Mouse (Mus musculus) thymus, postnatal 14 days (tissue): ENCODE measurements around the gene Hnrnpk.
A peak's percentile ranks its signal among the peaks of the same experiment; 100 is the strongest.
"Not testable (repeated sequence)": the region's sequence is repeated elsewhere in the genome, so short reads cannot be mapped to it uniquely, and the experiment has no call there.

Experiments
- DNase-seq: peaks from one replicate; pipeline ENCODE4 v3.0.0; 2021

Gene Hnrnpk

DNA sequence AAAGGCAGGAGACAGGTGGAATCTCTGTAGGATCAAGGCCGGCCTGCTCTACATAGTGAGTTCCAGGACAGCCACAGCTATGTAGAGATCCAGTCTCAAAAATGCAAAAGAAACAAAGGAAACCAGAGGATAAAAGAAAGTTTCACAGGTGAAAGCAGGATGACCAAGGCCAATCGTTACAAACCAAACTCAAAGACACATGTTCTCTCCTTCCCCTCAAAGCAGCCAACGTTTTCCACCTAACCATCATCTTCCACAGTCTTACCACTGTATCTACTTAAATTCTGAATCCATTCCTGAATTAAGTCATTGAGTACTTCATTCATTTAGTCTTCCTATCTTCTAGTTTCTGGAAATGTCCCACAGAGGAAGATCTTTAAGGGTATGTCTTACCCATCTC is 14.8 kb downstream of the Hnrnpk start:
- no peak for DNase-seq

DNA sequence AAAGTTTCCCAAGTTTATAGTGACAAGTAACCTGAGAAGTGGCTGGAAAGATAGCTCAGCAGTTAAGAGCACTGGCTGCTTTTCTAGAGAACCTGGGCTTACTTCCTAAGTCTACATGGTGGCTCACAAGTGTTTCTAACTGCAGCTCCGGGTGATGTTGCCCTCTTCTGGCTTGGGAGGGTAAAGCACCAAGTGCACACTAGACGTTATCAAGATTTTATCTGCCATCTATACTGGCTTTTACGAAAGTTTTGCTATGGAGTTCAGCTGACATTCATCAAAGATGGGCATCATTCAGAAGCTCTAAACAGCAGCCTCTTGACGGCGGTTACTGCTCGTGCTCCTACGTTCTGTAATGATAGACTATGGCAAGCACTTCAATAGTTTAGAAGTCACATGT is 15.2 kb downstream of the Hnrnpk start:
- peak; percentile 87 for DNase-seq

DNA sequence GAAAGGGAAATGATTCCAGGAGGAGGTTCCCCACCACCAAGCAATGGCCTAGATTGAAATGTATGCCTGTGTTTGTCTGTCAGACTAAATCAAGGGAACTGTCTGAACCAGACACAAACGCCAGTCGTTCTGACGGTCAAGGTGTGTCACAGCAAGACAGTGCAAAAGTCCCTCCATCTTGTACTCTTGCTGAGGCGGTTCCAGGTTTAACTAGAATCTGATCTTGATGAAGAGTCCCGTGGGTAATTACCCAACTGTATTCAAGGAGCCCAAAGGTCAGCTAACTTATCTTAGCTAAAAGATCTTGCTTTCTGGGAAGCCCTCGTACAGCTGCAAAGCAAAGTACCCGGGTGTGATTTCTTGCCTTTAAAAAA is 17.6 kb downstream of the Hnrnpk start:
- DNase-seq, result no peak

DNA sequence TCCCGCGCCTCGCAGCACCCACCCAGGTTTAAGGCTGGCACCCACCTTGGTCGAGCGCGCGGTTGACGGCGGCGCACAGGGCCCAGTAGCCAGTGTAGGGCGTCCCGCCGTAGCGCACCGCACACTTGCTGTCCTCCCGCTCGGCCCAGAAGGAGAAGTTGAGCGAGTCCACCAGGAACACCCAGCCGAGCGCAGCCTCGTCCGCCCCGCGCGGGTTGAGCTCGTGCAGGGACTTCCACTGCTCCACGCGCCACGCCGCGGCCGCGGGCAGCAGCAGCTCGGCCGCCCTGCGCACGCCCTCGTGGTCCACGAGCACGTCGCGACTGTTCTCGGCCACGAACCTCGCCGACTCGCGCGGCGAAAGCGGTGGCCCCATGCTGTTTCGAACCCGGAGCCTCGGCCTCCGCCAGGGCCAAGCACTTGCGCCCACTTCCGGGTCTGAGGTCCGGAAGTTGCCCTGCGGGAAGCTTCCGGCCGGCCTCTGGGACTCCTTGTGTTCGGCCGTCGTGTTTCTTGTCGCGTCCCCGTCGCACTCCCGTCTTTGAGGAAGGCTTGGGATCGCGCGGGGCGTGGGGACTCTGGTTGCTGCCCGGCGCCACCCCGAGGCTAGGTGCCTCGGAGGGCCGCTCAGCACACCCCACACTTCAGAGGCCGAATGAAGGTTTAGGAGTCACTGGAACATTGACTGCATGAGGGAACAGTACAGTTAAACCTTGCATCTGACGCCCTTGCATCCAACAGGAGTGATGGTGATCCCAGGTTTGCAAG is 18.2 kb downstream of the Hnrnpk start, which contains the start of gene 2210016F16Rik:
2210016F16Rik (minus strand) TSS at position 447 of the 768 bp plus-strand sequence.
- peak; percentile 72 for DNase-seq

DNA sequence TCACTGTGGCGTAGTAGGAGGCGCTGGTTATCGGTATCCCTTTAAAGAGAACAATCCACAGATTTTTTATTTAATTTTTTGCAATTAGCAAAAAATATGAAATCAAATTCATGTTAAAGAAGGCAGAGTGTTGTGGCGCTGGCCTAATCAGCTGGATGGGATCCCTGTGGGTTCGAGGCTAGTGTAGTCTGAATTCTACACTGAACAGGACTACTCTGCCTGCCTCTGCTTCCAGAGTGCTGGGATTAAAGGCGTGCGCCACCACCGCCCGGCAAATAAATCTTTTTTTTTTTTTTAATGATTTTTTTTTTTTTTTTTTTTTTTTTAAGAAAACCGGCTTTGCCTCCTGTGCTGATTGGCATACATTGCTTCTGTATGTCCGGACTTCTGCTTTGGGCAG is 18.8 kb downstream of the Hnrnpk start:
- no peak for DNase-seq

DNA sequence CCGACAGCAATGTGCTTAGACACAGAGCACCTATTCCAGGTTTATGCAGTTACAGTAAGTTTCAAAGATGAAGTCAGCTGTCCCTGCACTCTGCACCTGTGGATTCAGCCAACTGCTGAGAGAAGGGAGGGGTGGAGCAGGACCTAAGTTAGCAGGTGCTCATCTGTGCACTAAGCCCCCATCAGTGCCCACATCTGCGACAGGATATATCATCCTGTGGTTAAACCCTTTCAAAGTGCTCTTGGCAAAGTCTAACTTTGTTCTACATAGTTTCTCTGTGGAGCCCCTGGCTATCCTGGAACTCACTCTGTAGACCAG is 30.0 kb downstream of the Hnrnpk start:
- peak; percentile 66 for DNase-seq

DNA sequence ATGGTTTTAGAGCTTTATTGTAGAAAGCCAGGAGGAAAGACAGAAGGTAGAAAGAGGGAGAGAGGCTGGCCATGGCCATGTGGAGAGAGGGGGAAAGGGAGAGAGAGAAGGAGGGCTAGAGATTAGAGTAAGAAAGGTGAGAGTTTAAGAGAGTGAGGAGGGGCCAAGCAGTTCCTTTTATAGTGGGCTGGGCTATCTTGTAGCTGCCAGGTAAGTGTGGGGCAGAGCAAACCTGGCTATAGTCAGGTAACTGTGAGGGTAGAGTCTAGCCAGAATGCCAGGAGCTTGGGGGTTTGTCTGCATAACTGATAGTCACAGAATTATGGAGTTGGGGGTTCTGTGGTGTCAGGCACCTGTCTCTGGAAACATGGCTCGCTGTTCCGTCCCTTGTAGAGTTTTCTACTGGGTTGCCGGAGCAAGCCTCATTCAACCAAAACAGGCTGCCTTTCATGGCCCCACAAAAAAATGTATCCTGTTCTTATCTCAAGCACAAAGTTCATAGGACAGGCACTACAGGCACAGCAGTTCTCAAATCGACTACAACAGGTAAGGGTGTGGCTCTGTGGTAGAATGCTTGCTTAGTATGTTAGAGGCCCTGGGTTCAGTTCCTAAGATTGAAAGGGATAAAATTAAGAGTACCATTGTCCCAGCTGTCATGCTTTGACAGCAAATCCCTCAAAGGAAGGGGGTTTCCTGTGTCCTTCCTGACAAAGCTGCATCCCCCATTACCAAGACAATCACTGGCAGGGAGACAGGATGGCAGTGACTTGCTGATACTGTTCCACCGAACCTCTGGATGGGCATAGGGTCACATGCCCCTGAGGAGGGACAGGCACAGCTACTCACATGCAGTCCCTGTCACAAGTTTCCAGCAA is 30.6 kb downstream of the Hnrnpk start:
- DNase-seq, result no peak

DNA sequence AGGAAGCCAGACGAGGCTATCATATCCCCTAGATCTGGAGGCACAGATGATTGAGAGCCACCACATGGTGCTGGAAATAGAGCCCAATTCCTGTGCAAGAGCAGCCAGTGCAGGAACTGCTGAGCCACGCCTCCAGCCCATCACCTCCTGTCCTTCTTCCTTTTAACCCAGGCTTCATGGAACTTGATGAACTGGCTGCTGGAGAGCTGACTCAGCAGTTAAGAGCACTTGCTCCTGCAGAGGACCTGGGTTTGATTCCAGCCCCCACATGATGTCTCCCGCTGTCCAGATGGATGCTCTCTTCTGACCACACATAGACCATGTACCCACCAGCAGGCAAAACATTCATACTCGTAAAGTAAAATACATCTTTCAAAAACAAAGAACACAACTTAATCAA is 34.3 kb downstream of the Hnrnpk start:
- DNase-seq, result no peak

DNA sequence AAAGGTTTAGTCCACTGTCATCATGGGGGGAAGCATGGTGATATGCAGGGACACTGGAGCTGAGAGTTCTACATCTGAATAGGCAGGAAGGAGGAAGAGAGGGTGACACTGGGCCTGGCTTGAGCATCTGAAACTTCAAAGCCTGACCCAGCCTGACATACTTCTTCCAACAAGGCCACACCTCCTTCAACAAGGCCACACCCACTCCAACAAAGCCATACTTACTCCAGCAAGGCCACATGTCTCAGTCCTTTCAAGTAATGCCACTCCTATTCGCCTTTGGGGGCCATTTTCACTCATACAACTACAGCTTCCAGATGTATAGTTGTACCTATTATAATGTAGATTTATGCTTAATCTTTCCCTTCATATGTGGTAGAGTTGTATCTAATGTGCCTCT is 35.5 kb downstream of the Hnrnpk start:
- DNase-seq, result no peak

DNA sequence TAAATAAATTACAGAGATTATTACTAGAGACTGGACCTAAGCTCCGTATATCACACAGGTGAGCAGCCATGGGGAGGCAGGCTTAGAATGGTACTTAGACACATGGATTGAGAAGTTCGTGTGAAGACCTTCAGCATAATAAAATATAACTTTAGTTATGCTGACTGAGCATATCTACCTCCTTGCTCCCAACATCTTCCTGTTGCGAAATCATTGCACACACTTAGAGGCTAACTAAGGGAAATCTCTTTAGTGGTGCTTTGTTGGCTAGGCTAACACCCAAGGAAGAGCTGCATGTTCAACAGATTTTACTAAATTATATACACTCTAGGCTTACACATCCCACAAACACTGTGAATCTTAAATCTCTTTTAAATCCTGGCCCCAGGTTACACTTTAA is 36.8 kb downstream of the Hnrnpk start:
- DNase-seq, result no peak

DNA sequence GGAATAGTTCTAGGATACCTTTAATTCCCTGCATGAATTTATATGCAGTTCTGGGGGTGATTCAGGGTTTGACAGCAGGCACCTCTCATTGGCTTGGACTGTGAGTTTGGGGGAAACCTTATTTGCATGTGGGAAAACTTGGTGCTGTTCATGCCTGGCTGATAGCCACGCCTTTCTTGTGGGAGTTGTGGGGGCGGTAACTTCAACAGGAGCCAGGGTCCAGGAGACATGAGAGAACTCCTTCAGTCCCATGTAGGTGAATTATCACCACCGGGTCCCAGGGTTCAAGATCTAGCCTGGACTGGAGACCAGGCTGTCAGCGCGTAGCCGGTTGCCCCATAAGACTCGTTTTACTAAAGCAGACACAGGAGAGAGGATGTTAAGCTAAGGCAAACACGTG is 38.0 kb downstream of the Hnrnpk start:
- not testable (repeated sequence) for DNase-seq

DNA sequence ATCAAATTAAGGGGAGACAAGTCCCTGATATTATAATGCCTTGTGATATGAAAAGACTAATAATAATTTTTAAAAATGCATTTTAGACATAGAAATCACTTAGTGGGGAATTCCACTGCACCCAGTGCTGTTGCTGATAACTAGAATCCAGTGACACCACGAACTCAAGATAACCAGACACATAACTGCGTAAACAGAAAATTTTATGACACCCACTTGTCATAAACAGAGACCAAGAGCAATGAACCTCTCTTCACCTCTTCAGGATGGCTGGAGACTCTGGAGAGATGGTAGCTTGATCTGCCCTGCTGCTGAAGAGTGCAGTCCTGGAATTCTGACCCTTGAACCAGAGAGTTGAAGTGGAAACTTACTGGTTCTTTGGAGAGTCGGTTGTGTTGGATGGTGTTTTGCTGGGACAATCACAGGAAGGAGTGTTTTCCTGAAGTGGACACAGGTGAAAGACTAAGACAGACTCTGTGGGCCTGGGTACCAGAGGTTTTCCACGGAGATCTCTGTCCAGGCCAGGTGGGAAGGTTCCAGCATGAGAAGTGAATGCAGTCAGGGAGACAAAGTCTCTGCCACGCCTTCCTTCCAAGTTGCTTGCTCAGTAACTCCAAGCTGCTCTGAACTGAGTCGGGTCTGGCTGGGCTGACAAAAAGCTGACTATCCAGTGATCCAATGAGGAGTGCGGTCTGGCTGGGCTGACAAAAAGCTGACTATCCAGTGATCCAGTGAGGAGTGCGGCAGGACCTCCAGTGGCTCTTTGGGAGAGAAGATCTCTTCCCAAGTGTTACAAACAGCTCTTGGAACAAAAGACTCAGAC is 38.6 kb downstream of the Hnrnpk start:
- DNase-seq, result no peak

DNA sequence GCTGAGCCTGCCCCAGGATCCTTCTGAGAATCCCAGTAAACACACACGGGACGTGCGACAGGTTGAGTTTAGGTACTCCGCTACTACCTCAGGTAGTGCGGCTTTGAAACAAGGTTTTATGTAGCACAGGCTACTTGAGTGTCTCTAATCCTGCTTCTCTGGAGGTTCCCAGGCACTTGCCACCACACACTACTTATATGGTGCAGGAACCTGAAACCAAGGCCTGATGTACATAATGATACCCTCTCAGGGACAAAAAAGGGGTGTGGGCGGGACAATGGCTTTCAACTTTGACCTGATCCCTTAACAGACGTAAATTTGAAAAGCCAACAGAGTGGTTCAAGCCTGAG is 43.9 kb downstream of the Hnrnpk start:
- DNase-seq, result no peak

DNA sequence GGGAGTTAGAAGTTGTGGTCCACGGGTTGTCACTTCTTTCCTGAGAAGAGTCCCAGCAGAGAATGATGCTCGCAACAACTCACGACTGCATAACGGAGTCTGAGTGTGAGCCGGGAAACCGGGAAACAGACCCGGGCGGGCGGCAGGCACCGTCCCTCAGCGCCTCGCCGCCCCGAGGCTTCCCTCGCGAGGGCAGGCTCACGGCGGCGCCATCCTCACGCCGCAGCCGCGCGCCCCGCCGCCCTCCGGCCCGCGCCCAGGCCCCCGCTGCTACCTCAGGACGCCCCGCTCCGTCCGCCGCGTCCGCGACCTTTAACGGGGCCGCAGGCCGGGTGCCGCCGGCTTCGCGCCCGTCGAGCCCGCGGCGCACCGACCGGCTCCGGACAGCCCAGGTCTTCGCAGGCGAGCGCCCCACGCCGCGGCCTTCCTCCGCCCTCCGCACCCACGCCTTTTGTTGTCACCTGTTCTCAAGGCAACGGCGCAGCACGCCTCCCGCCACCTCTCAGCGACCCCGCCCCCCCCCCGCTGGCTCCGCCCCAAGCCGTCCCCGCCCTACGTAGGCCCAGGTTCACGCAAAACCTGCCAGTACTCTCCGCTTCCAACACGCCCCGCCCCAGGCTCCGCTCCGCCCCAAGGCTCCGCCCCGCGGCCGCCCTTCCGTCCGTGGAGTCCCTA is 44.4 kb downstream of the Hnrnpk start, which contains the start of gene Kif27:
Kif27 (minus strand) TSS at position 494 of the 675 bp plus-strand sequence.
- DNase-seq, result peak; percentile 93

DNA sequence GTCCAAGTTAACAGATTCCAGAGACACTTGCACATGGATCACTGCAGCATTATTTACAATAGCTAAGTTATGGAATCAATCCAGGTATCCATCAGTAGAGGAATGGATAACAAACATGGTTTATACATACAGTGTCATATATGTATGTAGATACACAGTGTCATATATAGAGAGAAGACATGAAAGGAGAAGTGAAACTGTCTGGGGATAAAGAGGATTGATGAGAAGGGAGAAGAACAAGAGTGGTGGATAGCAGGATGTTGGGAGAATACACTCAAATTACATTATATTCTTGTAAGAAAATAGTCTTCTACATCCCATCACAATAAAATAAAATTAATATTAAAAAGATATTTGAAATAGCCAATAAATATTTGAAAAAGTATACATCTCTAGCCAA is 50.1 kb downstream of the Hnrnpk start:
- no peak for DNase-seq

DNA sequence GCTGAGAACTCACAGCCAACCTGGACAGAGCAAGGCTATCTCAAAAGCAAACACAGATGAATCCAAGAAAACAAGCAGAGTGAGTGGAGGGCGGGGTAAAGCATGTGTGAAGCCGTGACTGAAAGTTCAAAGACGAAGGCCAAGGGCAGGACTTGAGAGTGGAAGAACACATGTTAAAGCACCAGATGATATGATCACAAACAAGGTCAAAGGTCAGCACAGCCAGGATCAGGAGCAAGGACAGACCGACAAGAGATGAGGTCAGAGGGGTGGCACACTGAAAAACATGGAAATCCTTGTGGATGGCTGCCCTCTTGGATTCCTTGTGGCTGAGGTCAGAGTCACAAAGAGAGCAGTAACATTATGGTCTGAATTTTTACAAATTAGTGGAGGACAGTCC is 52.5 kb downstream of the Hnrnpk start:
- no peak for DNase-seq

DNA sequence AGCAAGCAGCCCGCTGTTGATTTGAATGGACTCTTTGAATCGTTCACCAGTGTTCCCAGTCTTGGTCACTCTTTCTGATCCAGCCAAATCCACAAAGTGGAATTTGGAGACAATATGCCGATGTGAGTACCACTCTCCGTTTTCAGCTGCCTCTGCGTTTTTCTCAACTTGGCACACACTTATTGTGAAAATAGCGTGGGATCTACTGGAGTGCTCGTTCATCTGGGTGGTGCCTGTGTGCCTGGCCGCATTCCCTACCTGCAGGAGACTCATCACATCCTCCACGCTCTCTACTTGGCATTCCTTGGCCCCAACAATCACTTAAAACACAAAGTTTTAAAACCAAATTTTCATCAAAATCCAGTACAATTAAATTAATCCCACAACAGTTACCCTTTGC is 58.6 kb downstream of the Hnrnpk start:
- DNase-seq, result no peak
